Mouse (Mus musculus) bone marrow macrophage, adult 2 months (primary cell): Measurements from ENCODE around the gene Zbtb34. TPM values are rescaled to one million over a fixed set of nuclear protein-coding genes. Genes with fewer than 3 reads are reported as not detected.

Experiments used
- H3K27ac ChIP-seq: 2 replicates; pipeline ENCODE4 v1.5.1; 2012; ENCODE audit warnings: low read depth, low read length; ENCODE audit not compliant: insufficient read depth
- H3K4me1 ChIP-seq: 2 replicates; pipeline ENCODE4 v1.6.1; 2012; ENCODE audit warnings: low read length; ENCODE audit not compliant: control insufficient read depth, insufficient read depth
- H3K4me3 ChIP-seq: 2 replicates; pipeline ENCODE4 v1.5.1; 2012; ENCODE audit warnings: mild to moderate bottlenecking, low read length, moderate library complexity; ENCODE audit not compliant: insufficient read depth
- CTCF ChIP-seq: IDR thresholded peaks from 2 replicates; pipeline ENCODE4 v1.5.1; 2012; ENCODE audit warnings: low read depth, mild to moderate bottlenecking, low read length, moderate library complexity
- POLR2A ChIP-seq: IDR thresholded peaks from 2 replicates; pipeline ENCODE4 v1.6.1; 2012; ENCODE audit warnings: mild to moderate bottlenecking, low read depth, low read length, borderline replicate concordance
- polyA plus RNA-seq: library from polyadenylated mRNA; stranded (reverse); fragments of >200 nt; gene quantifications from 2 replicates; pipeline ENCODE4 v1.2.4, GENCODE M21; 2012; ENCODE audit not compliant: missing spikeins, insufficient read depth, insufficient read length

Zbtb34 gene
- polyA plus RNA-seq, 1 experiment: 18.6 TPM

DNA sequence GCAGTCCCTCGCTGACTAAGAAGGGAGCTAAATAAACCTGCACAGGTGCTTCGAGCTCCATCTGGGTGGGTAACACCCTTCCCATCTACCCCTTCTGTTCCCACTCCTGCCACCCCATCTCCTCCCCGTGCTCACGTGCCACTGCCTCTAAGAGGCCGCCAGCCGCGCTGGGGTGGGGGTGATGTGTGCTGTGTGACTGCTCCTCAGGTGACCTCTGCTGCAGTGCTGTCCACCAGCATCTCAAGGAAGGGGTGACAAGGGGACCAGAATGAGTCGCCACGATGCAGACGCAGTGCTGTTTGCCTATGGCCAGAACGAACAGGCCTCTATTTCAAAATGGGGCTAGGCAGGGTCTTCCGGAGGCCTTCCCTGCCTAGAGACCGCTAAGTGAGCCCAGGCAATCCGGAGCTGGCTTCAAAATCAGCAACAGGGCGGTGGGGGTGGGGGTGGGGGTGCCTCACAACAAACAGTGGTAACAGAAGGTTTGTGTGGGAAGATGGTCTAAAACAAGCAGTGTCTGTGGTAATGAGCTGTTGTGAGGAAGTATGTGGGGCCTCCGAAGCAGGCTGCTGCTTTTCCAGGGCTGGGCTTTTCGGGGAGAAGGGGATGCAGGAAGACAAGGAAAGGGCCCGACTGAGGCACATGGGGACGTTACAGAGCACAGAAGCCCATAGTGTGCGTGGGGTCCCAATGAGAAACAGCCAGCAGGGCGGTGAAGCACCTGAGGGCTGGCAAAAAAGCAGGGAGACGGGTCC lies 18.2 kb upstream of the Zbtb34 start:
- H3K4me1 ChIP-seq: peaks cover 13% of the 10 kb centered on the region
- TF ChIP-seq POLR2A: no peak
- no peak for TF ChIP-seq CTCF

DNA sequence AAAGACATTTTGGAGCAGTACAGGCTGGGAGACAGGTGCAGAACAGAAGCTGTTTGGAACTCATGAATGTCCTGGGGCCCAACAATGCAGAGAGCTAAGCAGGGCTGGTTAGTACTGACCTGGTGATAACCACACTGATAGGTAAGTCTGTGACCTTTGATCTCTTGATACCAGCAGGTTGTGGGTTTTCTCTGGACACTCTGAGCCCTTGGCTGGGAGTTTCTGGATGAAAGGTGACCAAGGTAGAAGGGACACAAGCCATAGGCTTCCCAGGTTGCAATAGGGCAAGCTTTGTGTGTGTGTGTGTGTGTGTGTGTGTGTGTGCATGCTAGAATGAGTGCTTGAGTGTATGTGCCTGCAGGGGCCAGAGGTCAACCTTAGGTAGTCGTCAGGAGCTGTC lies 15.7 kb upstream of the Zbtb34 start:
- Histone ChIP-seq H3K27ac (no peak overlapping the region), H3K4me1 (peaks cover 12% of the 10 kb centered on the region), H3K4me3 (no peak overlapping the region)
- TF ChIP-seq CTCF: no peak
- no peak for TF ChIP-seq POLR2A

More for the DNA sequence above, 18.2 kb upstream of the Zbtb34 start:
- Histone ChIP-seq H3K27ac (no peak overlapping the region), H3K4me3 (no peak overlapping the region)

DNA sequence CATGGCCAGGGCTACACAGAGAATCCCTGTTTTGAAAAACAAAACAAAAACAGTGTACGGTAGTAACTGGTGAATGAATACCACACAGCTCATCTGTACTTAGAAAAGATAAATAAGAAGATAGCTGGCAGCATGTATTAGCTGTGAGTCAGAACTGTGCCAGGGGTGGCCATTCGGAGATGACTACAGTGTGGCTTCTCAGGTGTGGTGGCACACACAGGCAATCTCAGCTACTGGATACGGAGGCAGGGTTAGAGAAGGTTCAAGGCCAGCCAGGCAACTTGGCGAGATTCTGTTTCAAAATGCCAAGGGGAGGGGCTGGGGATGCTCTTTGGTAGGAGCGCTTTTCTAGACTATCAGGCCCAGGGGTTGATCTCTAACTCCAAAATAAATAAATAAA lies 14.6 kb upstream of the Zbtb34 start:
- no peak for TF ChIP-seq CTCF
- TF ChIP-seq POLR2A: no peak
- Histone ChIP-seq H3K4me1 (peaks cover 12% of the 10 kb centered on the region), H3K27ac (no peak overlapping the region), H3K4me3 (no peak overlapping the region)

DNA sequence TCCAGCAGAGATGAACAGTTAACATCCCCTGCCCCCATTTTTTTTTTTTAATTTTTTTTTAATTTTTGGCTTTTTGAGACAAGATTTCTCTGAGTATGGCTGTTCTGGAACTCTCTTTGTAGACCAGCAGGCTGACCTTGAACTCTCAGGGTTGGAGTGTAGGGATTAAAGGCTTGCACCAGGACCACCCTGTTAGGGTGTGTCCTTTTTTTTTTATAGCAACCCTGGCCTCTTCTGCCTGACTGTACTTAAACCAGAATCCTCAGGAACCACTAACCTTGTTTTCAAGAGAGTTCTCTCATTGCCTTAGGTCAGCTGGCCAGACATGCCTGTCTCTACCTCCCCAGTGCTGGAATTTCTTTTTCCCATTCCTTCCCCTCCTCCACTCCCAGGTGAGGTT lies 13.7 kb upstream of the Zbtb34 start:
- H3K27ac ChIP-seq: no peak overlapping the region
- TF ChIP-seq POLR2A: no peak

DNA sequence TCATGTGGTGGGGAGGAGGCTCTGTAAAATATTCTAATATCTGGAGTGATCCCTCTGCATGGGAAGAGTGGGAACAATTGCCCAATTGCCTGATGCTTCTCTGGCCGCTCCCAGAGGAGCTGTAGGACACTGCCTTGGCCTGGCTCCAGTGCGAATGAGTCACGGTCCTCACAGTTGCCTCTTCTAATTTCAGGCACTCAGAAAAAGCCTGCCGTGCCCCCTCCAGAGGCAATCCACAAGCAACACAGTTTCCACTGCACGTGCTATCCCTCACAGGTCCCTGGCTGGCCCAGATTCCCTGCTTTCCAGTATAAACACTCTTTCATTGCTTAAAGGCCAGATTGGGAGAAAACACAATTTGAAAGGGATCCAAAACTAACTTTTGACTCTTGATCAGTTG lies 13.2 kb upstream of the Zbtb34 start:
- no peak overlapping the region for H3K27ac ChIP-seq
- peaks cover 14% of the 10 kb centered on the region for H3K4me1 ChIP-seq
- no peak overlapping the region for H3K4me3 ChIP-seq
- no peak for TF ChIP-seq CTCF
- TF ChIP-seq POLR2A: no peak

More for the DNA sequence above, 13.7 kb upstream of the Zbtb34 start:
- H3K4me1 ChIP-seq: peaks cover 13% of the 10 kb centered on the region
- H3K4me3 ChIP-seq: no peak overlapping the region

DNA sequence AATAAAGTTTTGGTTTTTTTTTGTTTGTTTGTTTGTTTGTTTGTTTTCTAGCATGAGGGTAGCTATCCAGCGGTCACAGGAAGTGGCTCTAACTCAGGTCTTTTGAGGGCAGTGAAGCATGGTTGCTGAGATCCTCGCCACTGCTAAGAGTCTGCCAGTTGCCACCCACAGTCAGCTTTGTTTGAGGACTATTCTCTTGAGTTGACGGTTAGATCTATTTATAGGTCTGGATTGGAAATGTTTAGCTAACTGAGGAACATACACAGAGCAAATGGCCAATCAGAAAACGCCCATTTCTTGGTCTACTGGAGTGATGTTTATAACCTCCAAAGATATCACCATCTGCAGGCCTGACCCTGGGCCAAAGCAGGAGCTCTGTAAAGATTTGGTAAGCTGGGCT lies 11.6 kb upstream of the Zbtb34 start:
- peaks cover 14% of the 10 kb centered on the region for H3K4me1 ChIP-seq
- no peak overlapping the region for H3K4me3 ChIP-seq
- TF ChIP-seq POLR2A (no peak), CTCF (no peak)
- no peak overlapping the region for H3K27ac ChIP-seq

DNA sequence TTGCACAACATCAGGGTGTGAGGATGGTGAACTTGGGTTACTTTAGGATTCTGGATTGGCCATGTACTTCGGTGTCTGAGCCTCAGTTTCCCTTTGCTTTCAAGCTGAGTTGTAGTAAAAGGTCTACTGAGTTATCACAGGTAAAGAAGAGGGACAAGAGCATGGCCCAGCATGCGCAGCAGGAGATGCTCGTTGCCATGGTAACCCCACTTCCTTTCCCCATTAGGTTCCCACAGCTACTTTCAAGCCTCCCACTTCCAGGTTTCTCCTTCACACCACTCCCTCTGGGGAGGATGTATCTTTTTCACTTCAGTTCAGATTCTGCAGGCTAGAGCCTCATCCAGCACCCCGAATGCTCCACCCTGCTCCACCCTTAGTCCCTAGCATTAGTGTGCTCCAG lies 9.8 kb upstream of the Zbtb34 start:
- no peak for TF ChIP-seq POLR2A
- TF ChIP-seq CTCF: no peak
- no peak overlapping the region for H3K27ac ChIP-seq
- H3K4me3 ChIP-seq: no peak overlapping the region
- peaks cover 21% of the 10 kb centered on the region for H3K4me1 ChIP-seq

DNA sequence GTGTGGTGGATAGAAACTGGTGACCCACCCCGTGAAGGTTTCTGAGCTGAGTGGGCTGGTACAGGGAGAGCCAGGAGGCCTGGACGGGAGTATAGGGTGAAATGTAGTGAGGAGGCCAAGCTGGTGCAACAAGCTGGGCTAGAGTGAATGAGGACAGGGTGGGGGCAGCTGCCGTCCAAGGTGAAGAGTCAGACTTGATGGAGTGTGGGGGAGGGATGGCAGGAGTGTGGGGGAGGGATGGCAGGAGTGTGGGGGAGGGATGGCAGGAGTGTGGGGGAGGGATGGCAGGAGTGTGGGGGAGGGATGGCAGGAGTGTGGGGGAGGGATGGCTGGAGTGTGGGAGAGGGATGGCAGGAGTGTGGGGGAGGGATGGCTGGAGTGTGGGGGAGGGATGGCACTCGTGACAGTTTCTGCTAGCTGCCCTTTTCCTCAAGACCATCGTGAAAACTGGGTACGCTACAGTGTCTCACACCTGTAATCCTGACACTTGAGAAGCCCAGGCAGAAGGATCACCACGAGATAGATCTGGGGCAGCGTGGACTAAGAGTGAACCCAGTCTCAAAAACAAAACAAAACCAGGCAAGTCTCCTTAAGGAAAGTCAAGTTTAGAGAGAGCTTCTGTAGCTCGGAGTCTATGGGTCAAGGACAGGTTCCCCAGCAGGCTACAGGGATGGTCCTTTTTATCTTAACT lies 9.0 kb upstream of the Zbtb34 start:
- no peak overlapping the region for H3K27ac ChIP-seq
- H3K4me3 ChIP-seq: no peak overlapping the region
- TF ChIP-seq POLR2A: no peak
- peaks cover 28% of the 10 kb centered on the region for H3K4me1 ChIP-seq

DNA sequence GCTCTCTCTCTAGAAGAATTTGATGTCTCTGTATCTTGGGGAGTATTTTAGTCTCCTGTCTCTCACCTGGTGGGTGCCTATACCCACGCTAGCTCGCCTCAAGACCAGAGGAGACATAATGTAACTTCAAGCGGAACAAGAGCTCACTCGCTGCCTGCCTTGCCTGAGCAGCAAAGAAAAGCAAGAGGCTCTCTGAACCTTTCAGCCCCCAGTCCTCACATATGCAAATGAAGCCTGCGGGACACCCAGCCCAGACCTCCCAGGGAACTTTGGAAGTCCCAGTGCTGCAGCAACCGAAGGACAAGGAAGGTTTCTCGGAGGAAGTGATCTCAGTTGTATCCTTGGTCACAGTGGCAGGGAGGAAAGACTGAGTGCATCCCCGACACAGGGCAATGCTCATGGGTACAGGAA lies 8.4 kb upstream of the Zbtb34 start:
- TF ChIP-seq POLR2A: no peak
- no peak for TF ChIP-seq CTCF

DNA sequence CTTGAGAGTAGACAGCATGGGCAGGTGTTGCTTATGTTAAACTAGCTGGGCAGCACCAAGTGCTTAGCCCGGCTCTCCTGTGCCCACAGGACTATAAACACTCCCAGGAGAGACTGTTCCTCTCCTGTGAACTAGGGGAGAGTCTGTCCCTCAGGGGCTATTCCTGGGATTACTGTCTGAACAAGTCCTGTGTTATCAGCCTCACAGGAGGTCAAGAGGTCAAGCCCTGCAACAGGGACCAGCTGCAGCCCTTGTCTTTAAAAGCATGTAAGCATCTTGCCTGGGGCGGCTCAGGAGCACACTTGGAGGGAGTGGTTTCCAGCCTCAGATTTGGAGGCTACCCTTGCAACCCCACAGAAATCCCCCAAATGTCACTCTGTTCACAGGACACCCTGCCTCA lies 7.3 kb upstream of the Zbtb34 start:
- no peak overlapping the region for H3K4me3 ChIP-seq
- TF ChIP-seq CTCF (no peak), POLR2A (no peak)
- H3K27ac ChIP-seq: no peak overlapping the region
- peaks cover 27% of the 10 kb centered on the region for H3K4me1 ChIP-seq

More for the DNA sequence above, 8.4 kb upstream of the Zbtb34 start:
- no peak overlapping the region for H3K4me3 ChIP-seq
- peaks cover 26% of the 10 kb centered on the region for H3K4me1 ChIP-seq
- H3K27ac ChIP-seq: no peak overlapping the region
